14 mouse cellular contexts compared by ENCODE assay signal in genomic region chr12:76591037-76591436, GRCm38 (mm10).
"Had no signal": no experiment of that assay in that cellular context is flagged by ENCODE, and none has a peak within 500 bp of the region (broad histone marks: within the 10 kb centered on the region; RNA-seq: fewer than 3 reads in every experiment).

No protein-coding gene starts in this region.

- DNase-seq: kidney, postnatal 14 days; kidney, postnatal 4 days; left cerebral cortex, postnatal 4 days; liver, postnatal 0 days; lung, embryonic 14.5 days; thymus, adult 18-20 months; thymus, postnatal 36 days had no signal

- H3K4me3 ChIP-seq: limb, embryonic 12.5 days; limb, embryonic 15.5 days; midbrain, embryonic 13.5 days had no signal

- H3K27ac ChIP-seq: limb, embryonic 12.5 days; limb, embryonic 15.5 days; liver, embryonic 14.5 days; macrophage; midbrain, embryonic 13.5 days had no signal

- ATAC-seq: liver, postnatal 0 days; lung, postnatal 0 days; midbrain, embryonic 13.5 days; midbrain, embryonic 16.5 days had no signal

- H3K27me3 ChIP-seq: limb, embryonic 15.5 days; midbrain, embryonic 13.5 days had no signal
